Mouse (Mus musculus) spleen, adult 2 months (tissue): ENCODE data around the gene Klhdc7a.

ENCODE experiments used
- CTCF ChIP-seq: fragments of 200-500 bp; IDR thresholded peaks from 2 replicates; pipeline ENCODE4 v1.5.1; 2011; ENCODE audit warnings: mild to moderate bottlenecking, inconsistent platforms; ENCODE audit not compliant: insufficient read depth, insufficient read length, insufficient replicate concordance; ENCODE audit errors: extremely low read depth
- POLR2A ChIP-seq: fragments of 200-500 bp; IDR thresholded peaks from 2 replicates; pipeline ENCODE4 v1.6.1; 2011; ENCODE audit warnings: low read depth, low read length, inconsistent platforms

DNA sequence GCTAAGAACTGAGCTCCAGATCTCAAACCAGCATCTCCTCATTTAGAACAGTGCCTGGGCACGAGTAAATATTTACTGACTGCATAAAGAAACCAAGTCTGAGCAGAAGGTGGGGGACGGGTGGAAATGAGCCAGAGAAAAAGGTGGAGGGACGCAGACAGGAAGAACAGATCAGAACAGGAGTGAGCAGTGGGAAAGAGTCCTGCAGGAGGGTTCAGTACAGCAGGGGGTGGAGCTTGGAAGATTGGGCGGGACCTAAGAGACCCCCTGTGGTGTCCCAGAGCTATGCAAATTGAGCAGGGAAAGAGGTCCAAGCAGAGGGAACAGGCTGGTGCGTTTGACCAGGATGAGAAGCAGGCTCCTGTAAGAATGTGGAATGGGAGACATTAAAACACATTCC is 37.1 kb upstream of the Klhdc7a start:
- TF ChIP-seq POLR2A = no peak
- TF ChIP-seq CTCF = no peak
